Mouse (Mus musculus): ENCODE measurements at regions not wholly inside any gene's neighbourhood (a gene's known extent, or its start where the extent isn't known, plus 50 kb on each side); places are given as distances from the start of the nearest gene placed in this dataset.

GRCm38 (mm10) chr10:19522198-19522597 lies 69.6 kb upstream of the Ifngr1 start:
- no peak for TF ChIP-seq CTCF (IDR thresholded peaks at IDR 0.05; ENCODE audit: extremely low read depth, insufficient read depth, low read length)
- no peak for TF ChIP-seq POLR2A (IDR thresholded peaks at IDR 0.05; ENCODE audit: extremely low read depth, insufficient read depth, low read length)

Data from cortical plate, adult 2 months (tissue).